Mouse (Mus musculus) limb, embryonic 10.5 days (tissue): ENCODE measurements around the gene Armc7. TPM values are rescaled to one million over a fixed set of nuclear protein-coding genes. Genes with fewer than 3 reads are reported as not detected.
"Not testable (repeated sequence)": the region's sequence is repeated elsewhere in the genome, so short reads cannot be mapped to it uniquely, and the experiment has no call there.

Source experiments
- DNase-seq: peaks from one replicate; pipeline ENCODE4 v3.0.0-alpha.2; 2017; ENCODE audit warnings: low spot score
- H3K27ac ChIP-seq: fragments of 300-500 bp; sonication (generic); 2 replicates; pipeline ENCODE4 v1.5.1; 2016; ENCODE audit warnings: mild to moderate bottlenecking
- H3K27me3 ChIP-seq: fragments of 300-500 bp; sonication (generic); 2 replicates; pipeline ENCODE4 v1.6.1; 2016; ENCODE audit warnings: low read depth, mild to moderate bottlenecking; ENCODE audit not compliant: poor library complexity, severe bottlenecking
- H3K36me3 ChIP-seq: fragments of 300-500 bp; sonication (generic); 2 replicates; pipeline ENCODE4 v1.6.1; 2016; ENCODE audit warnings: mild to moderate bottlenecking, moderate library complexity
- H3K4me1 ChIP-seq: fragments of 300-500 bp; sonication (generic); 2 replicates; pipeline ENCODE4 v1.6.1; 2016
- H3K4me3 ChIP-seq: fragments of 300-500 bp; sonication (generic); 2 replicates; pipeline ENCODE4 v1.5.1; 2016; ENCODE audit warnings: mild to moderate bottlenecking, moderate library complexity
- H3K9me3 ChIP-seq: fragments of 300-500 bp; sonication (generic); replicated peaks from 2 replicates; pipeline ENCODE4 v1.6.1; 2016; ENCODE audit warnings: mild to moderate bottlenecking
- WGBS: fragments of 180-500 bp; shearing (Covaris S2); methylation state at CpG from one replicate; pipeline ENCODE4 v1.1.7; 2016; 5-methylcytosine and 5-hydroxymethylcytosine counted together
- polyA plus RNA-seq: library from polyadenylated mRNA; unstranded; fragments of >200 nt; fragmentation: Nextera tagmentation; extraction: Ambion mirVana; gene quantifications from 2 replicates; pipeline ENCODE4 v1.2.1, GENCODE M21; 2016

Gene Armc7
- polyA plus RNA-seq, 1 experiment from 2014 or later, result 9.9 TPM

- WGBS, result 78% methylated on average over 11 of the region's 11 CpGs
- Histone ChIP-seq H3K4me3 (no peak overlapping the region), H3K36me3 (peaks cover 11% of the 10 kb centered on the region), H3K27ac (no peak overlapping the region), H3K9me3 (no peaks in the 10 kb centered on the region), H3K27me3 (no peaks in the 10 kb centered on the region), H3K4me1 (peaks cover 8% of the 10 kb centered on the region; the same call in 1 of the 2 replicates)
- DNase-seq, result no peak
These were observed 7.8 kb downstream of the Armc7 start for GRCm38 (mm10) chr11:115483278-115483677.

DNA sequence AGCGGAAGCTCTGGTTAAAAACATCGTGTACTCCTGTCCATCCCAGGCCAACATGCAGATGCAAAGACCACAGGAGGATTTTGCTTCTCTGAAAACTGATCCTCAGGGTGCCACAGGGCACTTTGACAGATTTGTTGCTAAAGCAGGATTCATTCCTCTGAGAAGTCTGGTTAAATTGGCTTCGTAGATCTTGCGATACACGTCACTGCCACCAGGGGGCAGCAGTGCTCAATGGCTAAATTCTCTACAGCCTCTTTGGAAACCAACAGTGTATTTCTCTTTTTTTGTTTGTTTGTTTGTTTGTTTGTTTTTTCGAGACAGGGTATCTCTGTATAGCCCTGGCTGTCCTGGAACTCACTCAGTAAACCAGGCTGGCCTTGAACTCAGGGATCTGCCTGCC lies 8.3 kb downstream of the Armc7 start:
- peaks cover 8% of the 10 kb centered on the region; the same call in 1 of the 2 replicates for H3K4me1 ChIP-seq
- no peak overlapping the region for H3K27ac ChIP-seq
- DNase-seq, result peak; percentile 89
- WGBS, result 17% methylated on average over 6 of the region's 6 CpGs
- H3K36me3 ChIP-seq, result peaks cover 15% of the 10 kb centered on the region
- H3K27me3 ChIP-seq, result no peaks in the 10 kb centered on the region
- H3K4me3 ChIP-seq, result no peak overlapping the region
- H3K9me3 ChIP-seq, result no peaks in the 10 kb centered on the region

- Histone ChIP-seq H3K36me3 (peaks cover 25% of the 10 kb centered on the region), H3K4me1 (peaks cover 10% of the 10 kb centered on the region), H3K9me3 (no peaks in the 10 kb centered on the region), H3K27me3 (no peaks in the 10 kb centered on the region), H3K27ac (no peak overlapping the region), H3K4me3 (no peak overlapping the region)
- no peak for DNase-seq
- WGBS, result 68% methylated on average over 12 of the region's 12 CpGs
These were observed 9.7 kb downstream of the Armc7 start for GRCm38 (mm10) chr11:115485155-115485554.

- H3K4me1 ChIP-seq, result peaks cover 34% of the 10 kb centered on the region
- H3K9me3 ChIP-seq, result no peaks in the 10 kb centered on the region
- WGBS, result 87% methylated on average over 19 of the region's 19 CpGs
- peaks cover 7% of the 10 kb centered on the region; the same call in 1 of the 2 replicates for H3K27me3 ChIP-seq
- H3K27ac ChIP-seq, result no peak overlapping the region
- H3K36me3 ChIP-seq, result peaks cover 27% of the 10 kb centered on the region
- no peak overlapping the region for H3K4me3 ChIP-seq
- no peak for DNase-seq
These were observed 13.2 kb downstream of the Armc7 start for GRCm38 (mm10) chr11:115488551-115489104.

- H3K36me3 ChIP-seq, result peaks cover 27% of the 10 kb centered on the region
- H3K4me1 ChIP-seq, result peaks cover 26% of the 10 kb centered on the region
- H3K4me3 ChIP-seq, result peak overlapping the region; percentile 78
- peaks cover 7% of the 10 kb centered on the region; the same call in 1 of the 2 replicates for H3K27me3 ChIP-seq
- H3K27ac ChIP-seq, result peak overlapping the region; percentile 89
- 31% methylated on average over 25 of the region's 25 CpGs for WGBS
- peak; percentile 79 for DNase-seq
- no peaks in the 10 kb centered on the region for H3K9me3 ChIP-seq
These were observed 15.2 kb downstream of the Armc7 start for GRCm38 (mm10) chr11:115490441-115491355.

GRCm38 (mm10) chr11:115491356-115492083 lies 16.1 kb downstream of the Armc7 start, which contains the start of gene Nt5c:
Nt5c (minus strand) TSS chr11:115491862.
- peak within 1 kb of the TSS; percentile 89 for H3K27ac ChIP-seq
- H3K9me3 ChIP-seq, result no peaks in the 10 kb centered on the region
- DNase-seq, result peak; percentile 86
- H3K36me3 ChIP-seq, result peaks cover 25% of the 10 kb centered on the region
- H3K4me1 ChIP-seq, result peaks cover 26% of the 10 kb centered on the region
- peak within 1 kb of the TSS; percentile 78 for H3K4me3 ChIP-seq
- peaks cover 7% of the 10 kb centered on the region; the same call in 1 of the 2 replicates for H3K27me3 ChIP-seq
- WGBS, result under 1% methylated on average over 43 of the region's 43 CpGs

GRCm38 (mm10) chr11:115492387-115492786 lies 16.9 kb downstream of the Armc7 start:
- H3K36me3 ChIP-seq, result peaks cover 32% of the 10 kb centered on the region
- 0 out of 2 replicates have a peak overlapping the region, but pooled peaks have one; percentile 89 for H3K27ac ChIP-seq
- peaks cover 26% of the 10 kb centered on the region for H3K4me1 ChIP-seq
- peaks cover 7% of the 10 kb centered on the region; the same call in 1 of the 2 replicates for H3K27me3 ChIP-seq
- H3K9me3 ChIP-seq, result no peaks in the 10 kb centered on the region
- peak overlapping the region; percentile 78 for H3K4me3 ChIP-seq
- 48% methylated on average over 6 of the region's 6 CpGs for WGBS
- no peak for DNase-seq

DNA sequence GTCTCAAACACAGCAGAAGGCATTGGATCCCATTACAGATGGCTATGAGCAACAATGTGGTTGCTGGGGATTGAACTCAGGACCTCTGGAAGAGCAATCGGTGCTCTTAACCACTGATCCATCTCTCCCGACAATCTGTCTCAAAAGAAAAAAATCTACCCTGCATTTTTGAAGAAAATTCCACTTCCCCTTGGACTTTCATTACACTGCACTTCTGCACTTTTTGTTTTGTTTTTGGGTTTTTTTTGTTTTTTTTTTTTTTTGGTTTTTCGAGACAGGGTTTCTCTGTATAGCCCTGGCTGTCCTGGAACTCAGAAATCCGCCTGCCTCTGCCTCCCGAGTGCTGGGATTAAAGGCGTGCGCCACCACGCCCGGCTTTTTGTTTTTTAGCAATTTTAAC lies 21.1 kb downstream of the Armc7 start:
- Histone ChIP-seq H3K36me3 (peaks cover 52% of the 10 kb centered on the region), H3K4me1 (peaks cover 11% of the 10 kb centered on the region)
- H3K4me3 ChIP-seq, H3K27me3 ChIP-seq, H3K9me3 ChIP-seq, DNase-seq, H3K27ac ChIP-seq: not testable (repeated sequence)
- WGBS, result 91% methylated on average over 9 of the region's 9 CpGs

GRCm38 (mm10) chr11:115502636-115503035 lies 27.2 kb downstream of the Armc7 start:
- DNase-seq, result no peak
- WGBS, result 95% methylated on average over 6 of the region's 6 CpGs
- no peaks in the 10 kb centered on the region for H3K27me3 ChIP-seq
- H3K4me1 ChIP-seq, result 0 out of 2 replicates have a peak, but pooled peaks cover 3% of the 10 kb centered on the region
- H3K36me3 ChIP-seq, result peaks cover 91% of the 10 kb centered on the region
- no peaks in the 10 kb centered on the region for H3K9me3 ChIP-seq
- H3K27ac ChIP-seq, result no peak overlapping the region
- no peak overlapping the region for H3K4me3 ChIP-seq

- Histone ChIP-seq H3K4me1 (peaks cover 29% of the 10 kb centered on the region), H3K9me3 (no peaks in the 10 kb centered on the region), H3K27ac (no peak overlapping the region), H3K4me3 (no peak overlapping the region), H3K36me3 (peaks cover 68% of the 10 kb centered on the region), H3K27me3 (no peaks in the 10 kb centered on the region)
- WGBS, result 84% methylated on average over 3 of the region's 3 CpGs
- no peak for DNase-seq
These were observed 31.1 kb downstream of the Armc7 start for GRCm38 (mm10) chr11:115506586-115506985.

DNA sequence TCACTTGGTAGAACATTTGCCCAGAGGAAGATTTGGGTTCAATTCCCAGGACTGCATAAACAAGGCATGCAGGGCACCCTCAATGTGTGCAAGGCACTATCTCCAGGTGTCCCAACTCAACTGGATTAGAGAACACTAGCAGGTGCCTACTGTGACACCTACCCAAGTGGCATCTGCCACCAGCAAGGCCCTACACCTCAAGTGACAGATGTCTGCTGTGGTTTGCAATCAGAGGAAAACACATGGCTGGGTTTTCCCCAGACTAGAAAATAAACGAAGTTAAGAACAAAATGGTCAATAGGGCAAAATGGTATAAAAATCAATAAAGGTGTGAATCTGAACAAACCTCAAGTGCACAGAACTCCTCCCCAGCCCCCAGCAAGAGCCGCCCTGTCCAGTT lies 32.6 kb downstream of the Armc7 start:
- no peaks in the 10 kb centered on the region for H3K9me3 ChIP-seq
- H3K27me3 ChIP-seq, result no peaks in the 10 kb centered on the region
- DNase-seq, result no peak
- H3K36me3 ChIP-seq, result peaks cover 55% of the 10 kb centered on the region
- no peak overlapping the region for H3K4me3 ChIP-seq
- peaks cover 43% of the 10 kb centered on the region for H3K4me1 ChIP-seq
- WGBS, result 82% methylated on average over 2 of the region's 2 CpGs
- no peak overlapping the region for H3K27ac ChIP-seq

- Histone ChIP-seq H3K36me3 (peaks cover 38% of the 10 kb centered on the region), H3K4me1 (peaks cover 56% of the 10 kb centered on the region), H3K27me3 (no peaks in the 10 kb centered on the region), H3K4me3 (peak overlapping the region; percentile 30), H3K27ac (no peak overlapping the region), H3K9me3 (no peaks in the 10 kb centered on the region)
- 58% methylated on average over 6 of the region's 6 CpGs for whole genome bisulfite sequencing
- DNase-seq, result no peak
These were observed 34.5 kb downstream of the Armc7 start for GRCm38 (mm10) chr11:115509773-115510506.
